In genomic region chr5:100041272-100041671, GRCm38 (mm10) we compare ENCODE assay signal across 11 mouse cellular contexts. TPM values are rescaled to one million over a fixed set of nuclear protein-coding genes. Genes with fewer than 3 reads are reported as not detected.
A peak's percentile ranks its signal among the peaks of the same experiment; 100 is the strongest.
DNase-seq lines count a peak whose midpoint lies in the region; ATAC-seq and TF ChIP-seq lines count a peak whose summit lies in the region.
"Had no signal": no experiment of that assay in that cellular context is flagged by ENCODE, and none has a peak within 500 bp of the region (broad histone marks: within the 10 kb centered on the region; RNA-seq: fewer than 3 reads in every experiment).

No protein-coding gene starts in this region.

- H3K36me3 ChIP-seq in heart, embryonic 13.5 days: peaks cover 19% of the 10 kb centered on the region
- H3K36me3 ChIP-seq in heart, adult 2 months (ENCODE audit: control insufficient read depth, insufficient read depth, low read length): peaks cover 15% of the 10 kb centered on the region
- H3K36me3 ChIP-seq in stomach, embryonic 14.5 days (ENCODE audit: control insufficient read depth, insufficient read depth, low read length): peaks cover 10% of the 10 kb centered on the region; the same call in 1 of the 2 replicates
- H3K36me3 ChIP-seq in stomach, postnatal 0 days (ENCODE audit: control insufficient read depth, insufficient read depth, low read length): no peaks in the 10 kb centered on the region
- H3K36me3 ChIP-seq in liver, embryonic 13.5 days: peaks cover 20% of the 10 kb centered on the region

- peak overlapping the region; percentile 77 for H3K4me2 ChIP-seq in heart, embryonic 13.5 days
- peak overlapping the region; percentile 79; the same call in 1 of the 2 replicates for H3K4me2 ChIP-seq in stomach, embryonic 14.5 days (replicated peaks; ENCODE audit: low read depth, low read length)
- no peak overlapping the region for H3K4me2 ChIP-seq in stomach, postnatal 0 days (replicated peaks; ENCODE audit: low read depth)
- H3K4me2 ChIP-seq in liver, embryonic 13.5 days: peak overlapping the region; percentile 99

- intact Hi-C loops in heart, adult 2 months (cut with DNase I): loop anchor here (10.0 kb wide), 1 partner anchor 786 kb away; no protein-coding TSS in a partner anchor

- 80% methylated on average over 4 of the region's 4 CpGs for WGBS in heart, embryonic 13.5 days
- WGBS in heart, adult 2 months: 86% methylated on average over 4 of the region's 4 CpGs
- WGBS in stomach, embryonic 14.5 days: 77% methylated on average over 4 of the region's 4 CpGs
- 87% methylated on average over 4 of the region's 4 CpGs for WGBS in stomach, postnatal 0 days
- 44% methylated on average over 4 of the region's 4 CpGs for WGBS in liver, embryonic 13.5 days (ENCODE audit: insufficient replicate concordance)
- WGBS in lung, adult 2 months: 78% methylated on average over 4 of the region's 4 CpGs

- no peak for ATAC-seq in heart, embryonic 13.5 days (ENCODE audit: extremely low read depth, insufficient number of reproducible peaks, low FRiP score, low TSS enrichment)
- ATAC-seq in stomach, embryonic 14.5 days (ENCODE audit: insufficient number of reproducible peaks, insufficient read depth, low FRiP score, low read depth): no peak
- no peak for ATAC-seq in stomach, postnatal 0 days (ENCODE audit: low FRiP score, low TSS enrichment)
- no peak for ATAC-seq in liver, embryonic 13.5 days (ENCODE audit: low read depth)
- ATAC-seq in granulocyte monocyte progenitor cell, adult 5-6 weeks (replicated peaks; ENCODE audit: poor library complexity, severe bottlenecking): no peak

- no peak overlapping the region for H3K27ac ChIP-seq in heart, embryonic 13.5 days (replicated peaks)
- no peak overlapping the region for H3K27ac ChIP-seq in heart, adult 2 months
- no peak overlapping the region for H3K27ac ChIP-seq in stomach, embryonic 14.5 days (ENCODE audit: low read length)
- H3K27ac ChIP-seq in stomach, postnatal 0 days (replicated peaks): no peak overlapping the region
- no peak overlapping the region for H3K27ac ChIP-seq in liver, embryonic 13.5 days

- H3K9me3 ChIP-seq in heart, embryonic 13.5 days: no peaks in the 10 kb centered on the region
- no peaks in the 10 kb centered on the region for H3K9me3 ChIP-seq in stomach, embryonic 14.5 days (ENCODE audit: control insufficient read depth, low read depth, low read length)
- H3K9me3 ChIP-seq in stomach, postnatal 0 days (ENCODE audit: control insufficient read depth, low read length): no peaks in the 10 kb centered on the region
- H3K9me3 ChIP-seq in liver, embryonic 13.5 days (replicated peaks): no peaks in the 10 kb centered on the region

- H3K9ac ChIP-seq in heart, embryonic 13.5 days: peak overlapping the region; percentile 99; the same call in 1 of the 2 replicates
- H3K9ac ChIP-seq in heart, adult 2 months (ENCODE audit: low read depth, low read length): no peak overlapping the region
- no peak overlapping the region for H3K9ac ChIP-seq in stomach, embryonic 14.5 days (replicated peaks; ENCODE audit: low read depth, low read length)
- no peak overlapping the region for H3K9ac ChIP-seq in stomach, postnatal 0 days (ENCODE audit: low read length)
- peak overlapping the region; percentile 95; the same call in 1 of the 2 replicates for H3K9ac ChIP-seq in liver, embryonic 13.5 days

- no peak for TF ChIP-seq POLR2A in heart, adult 2 months (IDR thresholded peaks at IDR 0.05; ENCODE audit: insufficient read depth, low read depth, low read length)
- TF ChIP-seq POLR2A in lung, adult 2 months (IDR thresholded peaks at IDR 0.05; ENCODE audit: borderline replicate concordance, extremely low read depth, low read depth, low read length): no peak

- TF ChIP-seq EP300 in heart, adult 2 months (IDR thresholded peaks at IDR 0.05; ENCODE audit: insufficient read depth, low read depth, low read length): no peak
- TF ChIP-seq EP300 in stomach, postnatal 0 days (optimal IDR thresholded peaks at IDR 0.05): no peak

- no peak for TF ChIP-seq CTCF in heart, adult 2 months (IDR thresholded peaks at IDR 0.05)
- no peak for TF ChIP-seq CTCF in stomach, postnatal 0 days (IDR thresholded peaks at IDR 0.05; ENCODE audit: low read depth)
- no peak for TF ChIP-seq CTCF in lung, adult 2 months (IDR thresholded peaks at IDR 0.05; ENCODE audit: insufficient read depth, low read length)

- DNase-seq in heart, adult 2 months: no peak
- no peak for DNase-seq in stomach, postnatal 0 days (ENCODE audit: low spot score)
- no peak for DNase-seq in liver, embryonic 13.5 days
- no peak for DNase-seq in adrenal gland, adult 2 months
- DNase-seq in lung, adult 2 months: no peak
- DNase-seq: B cell, adult 2 months; heart, adult 18-20 months; thymus, adult 2 months had no signal

- no peaks in the 10 kb centered on the region for H3K27me3 ChIP-seq in heart, embryonic 13.5 days (replicated peaks)
- no peaks in the 10 kb centered on the region for H3K27me3 ChIP-seq in heart, adult 2 months (ENCODE audit: control insufficient read depth, insufficient read depth, low read length)
- H3K27me3 ChIP-seq in stomach, embryonic 14.5 days (ENCODE audit: control insufficient read depth, insufficient read depth, low read length): no peaks in the 10 kb centered on the region
- no peaks in the 10 kb centered on the region for H3K27me3 ChIP-seq in stomach, postnatal 0 days (ENCODE audit: control insufficient read depth, insufficient read depth, low read length)
- no peaks in the 10 kb centered on the region for H3K27me3 ChIP-seq in liver, embryonic 13.5 days

- peaks cover 42% of the 10 kb centered on the region for H3K4me1 ChIP-seq in heart, embryonic 13.5 days
- peaks cover 1% of the 10 kb centered on the region for H3K4me1 ChIP-seq in heart, adult 2 months (ENCODE audit: control insufficient read depth, insufficient read depth, low read length)
- H3K4me1 ChIP-seq in stomach, embryonic 14.5 days (ENCODE audit: control insufficient read depth, insufficient read depth, low read length): peaks cover 17% of the 10 kb centered on the region
- peaks cover 4% of the 10 kb centered on the region; the same call in 1 of the 2 replicates for H3K4me1 ChIP-seq in stomach, postnatal 0 days (replicated peaks; ENCODE audit: control insufficient read depth, insufficient read depth)
- peaks cover 68% of the 10 kb centered on the region for H3K4me1 ChIP-seq in liver, embryonic 13.5 days (replicated peaks)
- peaks cover 14% of the 10 kb centered on the region for H3K4me1 ChIP-seq in lung, adult 2 months (ENCODE audit: control insufficient read depth, insufficient read depth, low read length)

- H3K4me3 ChIP-seq in heart, embryonic 13.5 days: peak overlapping the region; percentile 68; the same call in 1 of the 2 replicates
- no peak overlapping the region for H3K4me3 ChIP-seq in heart, adult 2 months
- H3K4me3 ChIP-seq in stomach, embryonic 14.5 days (ENCODE audit: low read depth, low read length): no peak overlapping the region; the same call in 1 of the 2 replicates
- H3K4me3 ChIP-seq in stomach, postnatal 0 days (ENCODE audit: low read depth, low read length): no peak overlapping the region
- peak overlapping the region; percentile 92 for H3K4me3 ChIP-seq in liver, embryonic 13.5 days (replicated peaks)
- H3K4me3 ChIP-seq in lung, adult 2 months (replicated peaks; ENCODE audit: extremely low read depth, low read depth, low read length): no peak overlapping the region

- H3K79me2 ChIP-seq in heart, adult 2 months (replicated peaks; ENCODE audit: control insufficient read depth, insufficient read depth, low read length): peaks cover 8% of the 10 kb centered on the region

RNA-seq across cellular contexts. Expression of gene Enoph1, which starts 1.5 kb away (rescaled TPM):
- 26.0 and 26.7 TPM in 2 replicates for polyA plus RNA-seq in heart, embryonic 13.5 days (2015; fragmentation: Nextera tagmentation; extraction: Ambion mirVana)
- total RNA-seq in heart, adult 2 months (2021): 1 to 10 TPM; 8.4 to 8.8 TPM
- 12.6 and 13.3 TPM in 2 replicates for polyA plus RNA-seq in heart, adult 2 months (2012; rRNA removed)
- polyA plus RNA-seq in stomach, embryonic 14.5 days (2014; fragmentation: Nextera tagmentation; extraction: Ambion mirVana): 39.4 and 45.4 TPM in 2 replicates
- polyA plus RNA-seq in stomach, postnatal 0 days (2015; fragmentation: Nextera tagmentation; extraction: Ambion mirVana): 23.4 and 23.5 TPM in 2 replicates
- polyA plus RNA-seq in liver, embryonic 13.5 days (2015; fragmentation: Nextera tagmentation; extraction: Ambion mirVana): 25.8 and 29.3 TPM in 2 replicates
- total RNA-seq in granulocyte monocyte progenitor cell, adult 5-6 weeks (2014; fragmentation: Nextera tagmentation): 37.1 and 58.1 TPM in 2 replicates
- total RNA-seq in granulocyte monocyte progenitor cell, adult 5-6 weeks (2017): 41.8 and 51.7 TPM in 2 replicates
- 10 to 100 TPM; 26.5 to 35.8 TPM for total RNA-seq in adrenal gland, adult 2 months (2021)
- 54.3 and 58.6 TPM in 2 replicates for polyA plus RNA-seq in adrenal gland, adult 2 months (2012; rRNA removed)
- 33.1 and 34.0 TPM in 2 replicates for polyA plus RNA-seq in lung, adult 2 months (2012; rRNA removed)

RNA-seq across cellular contexts. Expression of gene Hnrnpdl, which starts 1.8 kb away (rescaled TPM):
- polyA plus RNA-seq in heart, embryonic 13.5 days (2015; fragmentation: Nextera tagmentation; extraction: Ambion mirVana): 94.0 and 97.4 TPM in 2 replicates
- total RNA-seq in heart, adult 2 months (2021): 10 to 100 TPM; 57.1 to 57.3 TPM
- polyA plus RNA-seq in heart, adult 2 months (2012; rRNA removed): 44.1 and 69.7 TPM in 2 replicates
- polyA plus RNA-seq in stomach, embryonic 14.5 days (2014; fragmentation: Nextera tagmentation; extraction: Ambion mirVana): 200 and 207 TPM in 2 replicates
- 58.8 and 58.9 TPM in 2 replicates for polyA plus RNA-seq in stomach, postnatal 0 days (2015; fragmentation: Nextera tagmentation; extraction: Ambion mirVana)
- polyA plus RNA-seq in liver, embryonic 13.5 days (2015; fragmentation: Nextera tagmentation; extraction: Ambion mirVana): 63.6 and 67.9 TPM in 2 replicates
- 237 and 261 TPM in 2 replicates for total RNA-seq in granulocyte monocyte progenitor cell, adult 5-6 weeks (2014; fragmentation: Nextera tagmentation)
- 423 and 495 TPM in 2 replicates for total RNA-seq in granulocyte monocyte progenitor cell, adult 5-6 weeks (2017)
- 100 to 1,000 TPM; 100 to 114 TPM for total RNA-seq in adrenal gland, adult 2 months (2021)
- 70.4 and 79.3 TPM in 2 replicates for polyA plus RNA-seq in adrenal gland, adult 2 months (2012; rRNA removed)
- 54.2 and 74.0 TPM in 2 replicates for polyA plus RNA-seq in lung, adult 2 months (2012; rRNA removed)

Comparison
In these comparisons a context has a peak if more than half of its experiments do, and no peak if none do; other contexts are left out.
1. H3K4me3 ChIP-seq: peak in heart, embryonic 13.5 days (single experiment) and liver, embryonic 13.5 days (single experiment); none in heart, adult 2 months (single experiment), stomach, embryonic 14.5 days (single experiment), stomach, postnatal 0 days (single experiment) and lung, adult 2 months (single experiment).
2. H3K9ac ChIP-seq: peak in heart, embryonic 13.5 days (single experiment) and liver, embryonic 13.5 days (single experiment); none in heart, adult 2 months (single experiment), stomach, embryonic 14.5 days (single experiment) and stomach, postnatal 0 days (single experiment).